Mouse (Mus musculus) brain, embryonic 14.5 days (tissue): ENCODE measurements at regions not wholly inside any gene's neighbourhood (a gene's known extent, or its start where the extent isn't known, plus 50 kb on each side); places are given as distances from the start of the nearest gene placed in this dataset.

Source experiments
- CTCF ChIP-seq: fragments of 200-500 bp; IDR thresholded peaks from 2 replicates; pipeline ENCODE4 v1.5.1; 2012; ENCODE audit warnings: inconsistent platforms, mild to moderate bottlenecking, moderate library complexity, borderline replicate concordance; ENCODE audit not compliant: insufficient read depth, insufficient read length; ENCODE audit errors: extremely low read depth
- POLR2A ChIP-seq: fragments of 200-500 bp; IDR thresholded peaks from 2 replicates; pipeline ENCODE4 v1.6.1; 2012; ENCODE audit warnings: mild to moderate bottlenecking, inconsistent platforms, borderline replicate concordance; ENCODE audit not compliant: poor library complexity, insufficient read depth, insufficient read length, severe bottlenecking; ENCODE audit errors: extremely low read depth

GRCm38 (mm10) chr1:34733026-34733913 is 109.6 kb downstream of the Fam168b start:
- no peak for TF ChIP-seq CTCF
- TF ChIP-seq POLR2A: no peak
